Mouse (Mus musculus): ENCODE data around the gene Pofut1. TPM values are rescaled to one million over a fixed set of nuclear protein-coding genes. Genes with fewer than 3 reads are reported as not detected.
A peak's percentile ranks its signal among the peaks of the same experiment; 100 is the strongest.

The Pofut1 gene
- 27.5 and 28.0 TPM in 2 replicates for polyA plus RNA-seq (2012; ENCODE audit: insufficient read depth, insufficient read length, missing spikeins)

- Histone ChIP-seq H3K4me1 (ENCODE audit: control insufficient read depth, insufficient read depth, low read length) (peaks cover 35% of the 10 kb centered on the region), H3K27ac (ENCODE audit: insufficient read depth, low read depth, low read length) (peak within 1 kb of the TSS; percentile 82)
- TF ChIP-seq POLR2A (IDR thresholded peaks at IDR 0.05; ENCODE audit: borderline replicate concordance, low read depth, low read length) (no peak; the same call in 1 of the 2 replicates), CTCF (IDR thresholded peaks at IDR 0.05; ENCODE audit: low read depth, low read length) (0 out of 2 replicates have a peak, but pooled peaks have one; percentile 25)
These were observed at the start of gene Pofut1, which contains the start of gene Plagl2 for GRCm38 (mm10) chr2:153241250-153242014. TSS of gene Pofut1 (plus strand) at chr2:153241533. TSS of gene Plagl2 (minus strand) at chr2:153241426.

GRCm38 (mm10) chr2:153194255-153194654, 47.1 kb upstream of the Pofut1 start:
- no peak for TF ChIP-seq CTCF (IDR thresholded peaks at IDR 0.05; ENCODE audit: low read depth, low read length)
- no peak for TF ChIP-seq POLR2A (IDR thresholded peaks at IDR 0.05; ENCODE audit: borderline replicate concordance, low read depth, low read length)
- no peak overlapping the region for H3K27ac ChIP-seq (ENCODE audit: insufficient read depth, low read depth, low read length)
- H3K4me1 ChIP-seq (ENCODE audit: control insufficient read depth, insufficient read depth, low read length), result peaks cover 34% of the 10 kb centered on the region
- H3K4me3 ChIP-seq (ENCODE audit: insufficient read depth, low read length), result no peak overlapping the region

More at GRCm38 (mm10) chr2:153241250-153242014, at the start of gene Pofut1, which contains the start of gene Plagl2:
- H3K4me3 ChIP-seq (ENCODE audit: insufficient read depth, low read length), result peak within 1 kb of the TSS; percentile 99

- H3K27ac ChIP-seq (ENCODE audit: insufficient read depth, low read depth, low read length), result peak overlapping the region; percentile 98
- TF ChIP-seq POLR2A (IDR thresholded peaks at IDR 0.05; ENCODE audit: borderline replicate concordance, low read depth, low read length) (peak; percentile 22; the same call in 1 of the 2 replicates), CTCF (IDR thresholded peaks at IDR 0.05; ENCODE audit: low read depth, low read length) (no peak)
- peaks cover 34% of the 10 kb centered on the region for H3K4me1 ChIP-seq (ENCODE audit: control insufficient read depth, insufficient read depth, low read length)
- H3K4me3 ChIP-seq (ENCODE audit: insufficient read depth, low read length), result peak overlapping the region; percentile 13; the same call in 1 of the 2 replicates
These were observed 42.8 kb upstream of the Pofut1 start for GRCm38 (mm10) chr2:153198485-153198884.

GRCm38 (mm10) chr2:153199114-153199513, 42.2 kb upstream of the Pofut1 start:
- peaks cover 36% of the 10 kb centered on the region for H3K4me1 ChIP-seq (ENCODE audit: control insufficient read depth, insufficient read depth, low read length)
- no peak for TF ChIP-seq CTCF (IDR thresholded peaks at IDR 0.05; ENCODE audit: low read depth, low read length)
- no peak for TF ChIP-seq POLR2A (IDR thresholded peaks at IDR 0.05; ENCODE audit: borderline replicate concordance, low read depth, low read length)
- peak overlapping the region; percentile 98 for H3K27ac ChIP-seq (ENCODE audit: insufficient read depth, low read depth, low read length)
- H3K4me3 ChIP-seq (ENCODE audit: insufficient read depth, low read length), result no peak overlapping the region

- no peak overlapping the region for H3K4me3 ChIP-seq (ENCODE audit: insufficient read depth, low read length)
- TF ChIP-seq POLR2A (IDR thresholded peaks at IDR 0.05; ENCODE audit: borderline replicate concordance, low read depth, low read length), result no peak
- H3K27ac ChIP-seq (ENCODE audit: insufficient read depth, low read depth, low read length), result no peak overlapping the region
- H3K4me1 ChIP-seq (ENCODE audit: control insufficient read depth, insufficient read depth, low read length), result peaks cover 30% of the 10 kb centered on the region
These were observed 38.6 kb upstream of the Pofut1 start for GRCm38 (mm10) chr2:153202766-153203165.

GRCm38 (mm10) chr2:153208149-153208548, 33.2 kb upstream of the Pofut1 start:
- Histone ChIP-seq H3K4me1 (ENCODE audit: control insufficient read depth, insufficient read depth, low read length) (peaks cover 14% of the 10 kb centered on the region), H3K27ac (ENCODE audit: insufficient read depth, low read depth, low read length) (peak overlapping the region; percentile 31), H3K4me3 (ENCODE audit: insufficient read depth, low read length) (no peak overlapping the region)
- no peak for TF ChIP-seq CTCF (IDR thresholded peaks at IDR 0.05; ENCODE audit: low read depth, low read length)
- no peak for TF ChIP-seq POLR2A (IDR thresholded peaks at IDR 0.05; ENCODE audit: borderline replicate concordance, low read depth, low read length)

- Histone ChIP-seq H3K27ac (ENCODE audit: insufficient read depth, low read depth, low read length) (no peak overlapping the region), H3K4me1 (ENCODE audit: control insufficient read depth, insufficient read depth, low read length) (peaks cover 22% of the 10 kb centered on the region), H3K4me3 (ENCODE audit: insufficient read depth, low read length) (no peak overlapping the region)
- TF ChIP-seq POLR2A (IDR thresholded peaks at IDR 0.05; ENCODE audit: borderline replicate concordance, low read depth, low read length) (no peak), CTCF (IDR thresholded peaks at IDR 0.05; ENCODE audit: low read depth, low read length) (no peak)
These were observed 32.0 kb upstream of the Pofut1 start for GRCm38 (mm10) chr2:153209286-153209685.

GRCm38 (mm10) chr2:153211451-153211850, 29.9 kb upstream of the Pofut1 start:
- no peak overlapping the region for H3K4me3 ChIP-seq (ENCODE audit: insufficient read depth, low read length)
- TF ChIP-seq CTCF (IDR thresholded peaks at IDR 0.05; ENCODE audit: low read depth, low read length), result no peak
- TF ChIP-seq POLR2A (IDR thresholded peaks at IDR 0.05; ENCODE audit: borderline replicate concordance, low read depth, low read length), result no peak
- H3K4me1 ChIP-seq (ENCODE audit: control insufficient read depth, insufficient read depth, low read length), result peaks cover 37% of the 10 kb centered on the region
- H3K27ac ChIP-seq (ENCODE audit: insufficient read depth, low read depth, low read length), result no peak overlapping the region

- Histone ChIP-seq H3K27ac (ENCODE audit: insufficient read depth, low read depth, low read length) (peak overlapping the region; percentile 41), H3K4me3 (ENCODE audit: insufficient read depth, low read length) (no peak overlapping the region)
These were observed 28.0 kb upstream of the Pofut1 start for GRCm38 (mm10) chr2:153213351-153213750.

GRCm38 (mm10) chr2:153214771-153215259, 26.5 kb upstream of the Pofut1 start:
- H3K4me1 ChIP-seq (ENCODE audit: control insufficient read depth, insufficient read depth, low read length), result peaks cover 40% of the 10 kb centered on the region
- H3K4me3 ChIP-seq (ENCODE audit: insufficient read depth, low read length), result no peak overlapping the region
- H3K27ac ChIP-seq (ENCODE audit: insufficient read depth, low read depth, low read length), result peak overlapping the region; percentile 96
- no peak for TF ChIP-seq POLR2A (IDR thresholded peaks at IDR 0.05; ENCODE audit: borderline replicate concordance, low read depth, low read length)
- TF ChIP-seq CTCF (IDR thresholded peaks at IDR 0.05; ENCODE audit: low read depth, low read length), result no peak

More at GRCm38 (mm10) chr2:153213351-153213750, 28.0 kb upstream of the Pofut1 start:
- H3K4me1 ChIP-seq (ENCODE audit: control insufficient read depth, insufficient read depth, low read length), result peaks cover 39% of the 10 kb centered on the region
- TF ChIP-seq POLR2A (IDR thresholded peaks at IDR 0.05; ENCODE audit: borderline replicate concordance, low read depth, low read length), result no peak
- no peak for TF ChIP-seq CTCF (IDR thresholded peaks at IDR 0.05; ENCODE audit: low read depth, low read length)

Data from bone marrow macrophage, adult 2 months (primary cell).